Mouse (Mus musculus): ENCODE measurements around the gene Tspan17.

- TF ChIP-seq USF1 (IDR thresholded peaks at IDR 0.05; ENCODE audit: low read depth): no peak
- TF ChIP-seq CEBPB (IDR thresholded peaks at IDR 0.05; ENCODE audit: low read depth): no peak
These were observed 23.6 kb upstream of the Tspan17 start for GRCm38 (mm10) chr13:54765281-54766191.
